Mouse (Mus musculus) common myeloid progenitor, adult 5-6 weeks (primary cell): ENCODE measurements around the gene Ccnt1. TPM values are rescaled to one million over a fixed set of nuclear protein-coding genes. Genes with fewer than 3 reads are reported as not detected.

Experiments
- ATAC-seq: replicated peaks from 2 replicates; pipeline ENCODE4 v1.8.0; 2016; ENCODE audit warnings: low read depth, mild to moderate bottlenecking, moderate TSS enrichment, inconsistent platforms; ENCODE audit not compliant: poor library complexity, severe bottlenecking
- total RNA-seq: library from RNA; stranded (forward); fragments of 200-1000, 187-1606 nt; gene quantifications from 2 replicates; pipeline ENCODE4 v1.2.3, GENCODE M21; 2017

Ccnt1 gene
- total RNA-seq, result 52.6 and 74.4 TPM in 2 replicates

GRCm38 (mm10) chr15:98570873-98571538, at the start of gene Ccnt1, which contains the start of gene 4930415O20Rik:
Ccnt1 (minus strand) TSS chr15:98570923.
4930415O20Rik (plus strand) TSS chr15:98571004.
- ATAC-seq, result no peak

GRCm38 (mm10) chr15:98617176-98617537, 46.4 kb upstream of the Ccnt1 start:
- peak; percentile 79 for ATAC-seq

- ATAC-seq, result no peak
Observed at GRCm38 (mm10) chr15:98616362-98617175, 45.8 kb upstream of the Ccnt1 start.

GRCm38 (mm10) chr15:98615751-98616150, 45.0 kb upstream of the Ccnt1 start:
- ATAC-seq, result no peak

- ATAC-seq, result no peak
Observed at GRCm38 (mm10) chr15:98614971-98615370, 44.2 kb upstream of the Ccnt1 start.

- ATAC-seq, result no peak
Observed at GRCm38 (mm10) chr15:98614551-98614950, 43.8 kb upstream of the Ccnt1 start.

- ATAC-seq, result no peak
Observed at GRCm38 (mm10) chr15:98612229-98612628, 41.5 kb upstream of the Ccnt1 start.

- ATAC-seq, result no peak
Observed at GRCm38 (mm10) chr15:98610131-98610633, 39.5 kb upstream of the Ccnt1 start.

GRCm38 (mm10) chr15:98609331-98610130, 38.8 kb upstream of the Ccnt1 start, which contains the start of gene Adcy6:
Adcy6 (minus strand) TSS chr15:98610076.
- ATAC-seq, result 0 out of 2 replicates have a peak, but pooled peaks have one; percentile 17

- ATAC-seq, result peak; percentile 28
Observed at GRCm38 (mm10) chr15:98608784-98609250, 38.1 kb upstream of the Ccnt1 start.

GRCm38 (mm10) chr15:98608058-98608783, 37.5 kb upstream of the Ccnt1 start:
- no peak for ATAC-seq

- ATAC-seq, result no peak
Observed at GRCm38 (mm10) chr15:98607557-98607956, 36.8 kb upstream of the Ccnt1 start.

- no peak for ATAC-seq
Observed at GRCm38 (mm10) chr15:98606739-98607138, 36.0 kb upstream of the Ccnt1 start.

GRCm38 (mm10) chr15:98606051-98606536, 35.4 kb upstream of the Ccnt1 start:
- peak; percentile 66 for ATAC-seq

GRCm38 (mm10) chr15:98604041-98604575, 33.4 kb upstream of the Ccnt1 start:
- no peak for ATAC-seq

GRCm38 (mm10) chr15:98602921-98603458, 32.3 kb upstream of the Ccnt1 start:
- ATAC-seq, result no peak

GRCm38 (mm10) chr15:98602191-98602881, 31.6 kb upstream of the Ccnt1 start:
- ATAC-seq, result no peak

- ATAC-seq, result no peak
Observed at GRCm38 (mm10) chr15:98601832-98602190, 31.1 kb upstream of the Ccnt1 start.
